Mouse (Mus musculus) brain, adult 2 months (tissue): ENCODE measurements around the gene Whrn.

Experiments used
- DNase-seq: peaks from one replicate; pipeline ENCODE4 v3.0.0; 2011; ENCODE audit warnings: low read depth, low spot score

Gene Whrn

GRCm38 (mm10) chr4:63494401-63494966 lies 1.3 kb downstream of the Whrn start:
- no peak for DNase-seq

GRCm38 (mm10) chr4:63493351-63494121 lies 2.3 kb downstream of the Whrn start:
- DNase-seq, result peak; percentile 68

GRCm38 (mm10) chr4:63491521-63491920 lies 4.3 kb downstream of the Whrn start:
- DNase-seq, result peak; percentile 44

GRCm38 (mm10) chr4:63490146-63490545 lies 5.6 kb downstream of the Whrn start:
- no peak for DNase-seq

- DNase-seq, result no peak
Measured at GRCm38 (mm10) chr4:63489676-63490075, 6.1 kb downstream of the Whrn start.

GRCm38 (mm10) chr4:63487916-63488315 lies 7.9 kb downstream of the Whrn start:
- DNase-seq, result no peak

- no peak for DNase-seq
Measured at GRCm38 (mm10) chr4:63487256-63487655, 8.5 kb downstream of the Whrn start.

- DNase-seq, result no peak
Measured at GRCm38 (mm10) chr4:63486523-63486922, 9.3 kb downstream of the Whrn start.

- no peak for DNase-seq
Measured at GRCm38 (mm10) chr4:63483741-63484140, 12.1 kb downstream of the Whrn start.

- no peak for DNase-seq
Measured at GRCm38 (mm10) chr4:63480845-63481167, 15.0 kb downstream of the Whrn start.

GRCm38 (mm10) chr4:63480098-63480844 lies 15.5 kb downstream of the Whrn start:
- DNase-seq, result peak; percentile 55

GRCm38 (mm10) chr4:63478036-63478435 lies 17.8 kb downstream of the Whrn start:
- no peak for DNase-seq

- DNase-seq, result no peak
Measured at GRCm38 (mm10) chr4:63476891-63477290, 18.9 kb downstream of the Whrn start.

GRCm38 (mm10) chr4:63475208-63475607 lies 20.6 kb downstream of the Whrn start:
- DNase-seq, result no peak

GRCm38 (mm10) chr4:63474439-63474838 lies 21.4 kb downstream of the Whrn start:
- DNase-seq, result no peak

GRCm38 (mm10) chr4:63467338-63467737 lies 28.5 kb downstream of the Whrn start:
- DNase-seq, result no peak

GRCm38 (mm10) chr4:63466192-63466591 lies 29.6 kb downstream of the Whrn start:
- DNase-seq, result no peak

GRCm38 (mm10) chr4:63460876-63461525 lies 34.8 kb downstream of the Whrn start:
- DNase-seq, result no peak

GRCm38 (mm10) chr4:63459141-63459789 lies 36.5 kb downstream of the Whrn start:
- DNase-seq, result peak; percentile 47

GRCm38 (mm10) chr4:63456547-63456946 lies 39.2 kb downstream of the Whrn start:
- no peak for DNase-seq

- no peak for DNase-seq
Measured at GRCm38 (mm10) chr4:63453939-63454513, 41.8 kb downstream of the Whrn start.
